Comparison of ENCODE assay signal across 22 mouse cellular contexts in the genomic region with DNA sequence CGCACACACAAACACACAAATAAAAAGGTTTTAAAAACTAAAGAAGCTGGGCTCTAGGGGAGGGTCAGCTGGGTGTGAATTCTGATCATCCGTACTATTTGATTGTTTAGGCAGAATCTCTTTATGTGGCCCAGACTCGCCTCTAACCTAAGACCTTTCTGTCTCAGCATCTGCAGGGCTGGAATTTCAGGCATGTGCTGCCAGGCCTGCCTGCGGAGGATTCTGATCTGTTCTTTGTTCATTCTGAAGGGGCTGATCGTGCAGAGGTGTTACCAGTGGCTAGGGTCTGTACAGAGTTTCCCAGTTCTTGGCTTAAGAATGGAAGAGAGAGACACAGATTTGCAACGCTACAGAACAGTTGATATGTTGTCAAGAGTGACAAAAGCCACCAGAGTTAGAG.
DNase-seq lines count a peak whose midpoint lies in the region; ATAC-seq and TF ChIP-seq lines count a peak whose summit lies in the region.
"Had no signal": no experiment of that assay in that cellular context is flagged by ENCODE, and none has a peak within 500 bp of the region (broad histone marks: within the 10 kb centered on the region; RNA-seq: fewer than 3 reads in every experiment).

No protein-coding gene starts in this region.

- no peaks in the 10 kb centered on the region for H3K27me3 ChIP-seq in hindbrain, embryonic 11.5 days (ENCODE audit: control insufficient read depth, insufficient read depth, low read length)
- no peaks in the 10 kb centered on the region for H3K27me3 ChIP-seq in hindbrain, postnatal 0 days (ENCODE audit: insufficient read depth, low read length)
- no peaks in the 10 kb centered on the region for H3K27me3 ChIP-seq in limb, embryonic 12.5 days
- no peaks in the 10 kb centered on the region for H3K27me3 ChIP-seq in liver, postnatal 0 days (ENCODE audit: insufficient read depth, low read length)
- H3K27me3 ChIP-seq: embryonic facial prominence, embryonic 13.5 days; forebrain, embryonic 13.5 days; limb, embryonic 13.5 days; liver, embryonic 12.5 days had no signal

- no peaks in the 10 kb centered on the region; the same call in 1 of the 2 replicates for H3K4me1 ChIP-seq in hindbrain, embryonic 11.5 days (replicated peaks; ENCODE audit: control insufficient read depth, insufficient read depth, low read length)
- no peaks in the 10 kb centered on the region; the same call in 1 of the 2 replicates for H3K4me1 ChIP-seq in hindbrain, postnatal 0 days (ENCODE audit: insufficient read depth, low read length)
- no peaks in the 10 kb centered on the region for H3K4me1 ChIP-seq in ES-E14 (ENCODE audit: control insufficient read depth in 2 of 2, insufficient read depth in 2 of 2, low read length in 2 of 2, poor library complexity in 1 of 2)
- H3K4me1 ChIP-seq in limb, embryonic 12.5 days (replicated peaks): peaks cover 6% of the 10 kb centered on the region
- peaks cover 35% of the 10 kb centered on the region for H3K4me1 ChIP-seq in liver, postnatal 0 days (ENCODE audit: insufficient read depth)

- no peaks in the 10 kb centered on the region for H3K9me3 ChIP-seq in hindbrain, embryonic 11.5 days (ENCODE audit: control insufficient read depth, low read length)
- no peaks in the 10 kb centered on the region for H3K9me3 ChIP-seq in hindbrain, postnatal 0 days (ENCODE audit: low read length)
- H3K9me3 ChIP-seq in ES-E14 (ENCODE audit: control insufficient read depth, insufficient read depth, low read depth, low read length): no peaks in the 10 kb centered on the region
- H3K9me3 ChIP-seq in limb, embryonic 12.5 days: no peaks in the 10 kb centered on the region
- no peaks in the 10 kb centered on the region for H3K9me3 ChIP-seq in liver, postnatal 0 days (ENCODE audit: low read length)
- H3K9me3 ChIP-seq: embryonic facial prominence, embryonic 13.5 days; forebrain, embryonic 13.5 days; limb, embryonic 13.5 days; liver, embryonic 12.5 days had no signal

- H3K27ac ChIP-seq in hindbrain, embryonic 11.5 days (ENCODE audit: low read depth, low read length): no peak overlapping the region
- H3K27ac ChIP-seq in hindbrain, postnatal 0 days: no peak overlapping the region
- no peak overlapping the region for H3K27ac ChIP-seq in ES-E14 (ENCODE audit: insufficient read depth, low read depth, low read length, poor library complexity, severe bottlenecking)
- 0 out of 2 replicates have a peak overlapping the region, but pooled peaks have one; percentile 35 for H3K27ac ChIP-seq in limb, embryonic 12.5 days
- no peak overlapping the region for H3K27ac ChIP-seq in liver, postnatal 0 days (ENCODE audit: low read depth)
- H3K27ac ChIP-seq: embryonic facial prominence, embryonic 13.5 days; forebrain, embryonic 13.5 days; layer of hippocampus, adult 2 months; limb, embryonic 13.5 days; liver, embryonic 12.5 days had no signal

- WGBS in hindbrain, embryonic 11.5 days: 20% methylated on average over 6 of the region's 6 CpGs
- WGBS in hindbrain, postnatal 0 days: 46% methylated on average over 6 of the region's 6 CpGs
- 39% methylated on average over 6 of the region's 6 CpGs for WGBS in limb, embryonic 12.5 days
- 79% methylated on average over 6 of the region's 6 CpGs for WGBS in liver, postnatal 0 days (ENCODE audit: insufficient replicate concordance)

- no peak for TF ChIP-seq CTCF in hindbrain, postnatal 0 days (IDR thresholded peaks at IDR 0.05; ENCODE audit: low read depth)
- no peak for TF ChIP-seq CTCF in liver, postnatal 0 days (IDR thresholded peaks at IDR 0.05; ENCODE audit: low read depth)

- no peak for TF ChIP-seq EP300 in liver, postnatal 0 days (IDR thresholded peaks at IDR 0.05; ENCODE audit: low read depth)

- in situ Hi-C loops in ES-E14 (cut with MboI; ENCODE audit: low sequenced_read_pairs in 2 of 2, unreplicated experiment in 2 of 2): no loop called here

- DNase-seq in hindbrain, embryonic 11.5 days (ENCODE audit: low spot score): peak; percentile 16
- no peak for DNase-seq in hindbrain, postnatal 0 days (ENCODE audit: low spot score)
- DNase-seq in ES-E14 (ENCODE audit: low read depth, low spot score): peak; percentile 55
- DNase-seq in embryo, embryonic 10.5 days (ENCODE audit: low spot score): peak; percentile 68
- DNase-seq in liver, postnatal 0 days: no peak
- no peak for DNase-seq in cerebellum, adult 11-12 months
- DNase-seq: adrenal gland, adult 2 months; B cell, adult 2 months; cerebellum, adult 18-20 months; cerebellum, postnatal 36 days; lung, adult 2 months; thymus, adult 18-20 months; thymus, postnatal 36 days had no signal

- no peak overlapping the region for H3K4me3 ChIP-seq in hindbrain, embryonic 11.5 days (ENCODE audit: low read depth, low read length)
- no peak overlapping the region for H3K4me3 ChIP-seq in hindbrain, postnatal 0 days (ENCODE audit: low read length)
- no peak overlapping the region for H3K4me3 ChIP-seq in ES-E14 (ENCODE audit: insufficient read depth in 1 of 2, low read depth in 1 of 2, low read length in 2 of 2, poor library complexity in 1 of 2, severe bottlenecking in 1 of 2)
- H3K4me3 ChIP-seq in limb, embryonic 12.5 days (replicated peaks): no peak overlapping the region
- no peak overlapping the region for H3K4me3 ChIP-seq in liver, postnatal 0 days (ENCODE audit: low read depth, low read length)
- H3K4me3 ChIP-seq: embryonic facial prominence, embryonic 13.5 days; erythroblast, embryonic 14.5 days; forebrain, embryonic 13.5 days; layer of hippocampus, adult 2 months; limb, embryonic 13.5 days; liver, embryonic 12.5 days had no signal

- no peak for ATAC-seq in hindbrain, embryonic 11.5 days (ENCODE audit: low FRiP score)
- no peak for ATAC-seq in hindbrain, postnatal 0 days
- no peak for ATAC-seq in limb, embryonic 12.5 days (ENCODE audit: insufficient number of reproducible peaks, insufficient read depth, low FRiP score, low TSS enrichment, low read depth)
- ATAC-seq in liver, postnatal 0 days: no peak
- ATAC-seq: forebrain, embryonic 13.5 days; hindbrain, embryonic 16.5 days; intestine, postnatal 0 days; liver, embryonic 12.5 days had no signal

- no peaks in the 10 kb centered on the region for H3K36me3 ChIP-seq in hindbrain, embryonic 11.5 days (ENCODE audit: control insufficient read depth, insufficient read depth, low read length)
- no peaks in the 10 kb centered on the region for H3K36me3 ChIP-seq in hindbrain, postnatal 0 days (ENCODE audit: insufficient read depth, low read length)
- no peaks in the 10 kb centered on the region for H3K36me3 ChIP-seq in ES-E14 (ENCODE audit: control insufficient read depth, insufficient read depth, low read length, poor library complexity, severe bottlenecking)
- no peaks in the 10 kb centered on the region for H3K36me3 ChIP-seq in limb, embryonic 12.5 days
- no peaks in the 10 kb centered on the region for H3K36me3 ChIP-seq in liver, postnatal 0 days (replicated peaks; ENCODE audit: insufficient read depth, low read length)
- H3K36me3 ChIP-seq: embryonic facial prominence, embryonic 13.5 days; limb, embryonic 13.5 days; liver, embryonic 12.5 days had no signal

- H3K9ac ChIP-seq in hindbrain, embryonic 11.5 days (ENCODE audit: low read depth, low read length): no peak overlapping the region
- no peak overlapping the region for H3K9ac ChIP-seq in hindbrain, postnatal 0 days (replicated peaks; ENCODE audit: low read length)
- H3K9ac ChIP-seq in ES-E14 (ENCODE audit: insufficient read depth, low read depth, low read length, poor library complexity, severe bottlenecking): no peak overlapping the region
- H3K9ac ChIP-seq in limb, embryonic 12.5 days (replicated peaks): no peak overlapping the region
- H3K9ac ChIP-seq in liver, postnatal 0 days (replicated peaks): no peak overlapping the region
- H3K9ac ChIP-seq: embryonic facial prominence, embryonic 13.5 days; forebrain, embryonic 13.5 days; limb, embryonic 13.5 days; liver, embryonic 12.5 days had no signal

- H3K4me2 ChIP-seq in hindbrain, embryonic 11.5 days (replicated peaks; ENCODE audit: low read depth, low read length): no peak overlapping the region
- H3K4me2 ChIP-seq in hindbrain, postnatal 0 days (ENCODE audit: low read depth, low read length): no peak overlapping the region
- no peak overlapping the region for H3K4me2 ChIP-seq in limb, embryonic 12.5 days
- H3K4me2 ChIP-seq in liver, postnatal 0 days (ENCODE audit: low read depth, low read length): no peak overlapping the region
- H3K4me2 ChIP-seq: embryonic facial prominence, embryonic 13.5 days; forebrain, embryonic 13.5 days; limb, embryonic 13.5 days; liver, embryonic 12.5 days had no signal

TF ChIP-seq in ES-E14, 5 proteins besides CTCF, POLR2A, EP300 and RAD21:
- no peak for TF ChIP-seq HCFC1 (IDR thresholded peaks at IDR 0.05; ENCODE audit: borderline replicate concordance, insufficient read depth, low read length)
TF ChIP-seq in ES-E14: peak in this region for 0.

Comparison
In these comparisons a context has a peak if more than half of its experiments do, and no peak if none do; other contexts are left out.
1. DNase-seq: peak in hindbrain, embryonic 11.5 days (single experiment), ES-E14 (single experiment) and embryo, embryonic 10.5 days (single experiment); none in hindbrain, postnatal 0 days (single experiment), liver, postnatal 0 days (single experiment) and cerebellum, adult 11-12 months (single experiment).